9 mouse cellular contexts compared by ENCODE assay signal in the genomic region with DNA sequence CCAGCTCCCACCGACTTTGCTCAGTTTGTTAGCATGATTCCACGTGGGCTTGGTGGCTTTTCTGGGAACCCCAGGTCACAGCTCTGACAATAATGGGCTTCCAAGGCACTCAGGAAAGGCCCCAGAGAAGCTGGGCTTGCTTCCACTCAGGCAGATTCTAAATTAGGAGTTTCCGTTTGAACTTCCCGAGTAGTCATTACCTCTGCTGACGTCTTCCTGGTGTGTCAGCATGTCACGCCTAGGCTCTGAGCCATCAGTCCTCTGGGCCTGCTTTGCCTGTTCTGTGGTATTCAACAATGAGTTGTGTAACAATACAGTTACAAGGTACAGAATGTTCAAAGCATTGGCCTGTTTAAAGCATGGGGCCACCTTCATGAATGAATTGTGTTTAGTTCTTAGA. TPM values are rescaled to one million over a fixed set of nuclear protein-coding genes. Genes with fewer than 3 reads are reported as not detected.
DNase-seq lines count a peak whose midpoint lies in the region; ATAC-seq and TF ChIP-seq lines count a peak whose summit lies in the region.
"Had no signal": no experiment of that assay in that cellular context is flagged by ENCODE, and none has a peak within 500 bp of the region (broad histone marks: within the 10 kb centered on the region; RNA-seq: fewer than 3 reads in every experiment).

No protein-coding gene starts in this region.

- no peak for TF ChIP-seq CTCF in liver, adult 2 months (IDR thresholded peaks at IDR 0.05; ENCODE audit: low read depth, low read length)
- TF ChIP-seq CTCF in thymus, adult 2 months (IDR thresholded peaks at IDR 0.05; ENCODE audit: borderline replicate concordance, control insufficient read depth, extremely low read depth, insufficient read depth, low read length, poor library complexity): no peak

- H3K27ac ChIP-seq in liver, adult 2 months (replicated peaks; ENCODE audit: insufficient read depth, low read depth, low read length): peak overlapping the region; percentile 60
- no peak overlapping the region for H3K27ac ChIP-seq in liver, embryonic 11.5 days (ENCODE audit: low read depth, low read length)
- H3K27ac ChIP-seq in embryonic facial prominence, embryonic 13.5 days: peak overlapping the region; percentile 83; the same call in 1 of the 2 replicates
- H3K27ac ChIP-seq in thymus, adult 2 months (ENCODE audit: control insufficient read depth, insufficient read depth, low read length): no peak overlapping the region
- H3K27ac ChIP-seq: neural tube, embryonic 13.5 days had no signal

- WGBS in liver, adult 2 months: 58% methylated on average over 6 of the region's 6 CpGs
- WGBS in liver, embryonic 11.5 days: 66% methylated on average over 6 of the region's 6 CpGs
- WGBS in embryonic facial prominence, embryonic 13.5 days: 66% methylated on average over 6 of the region's 6 CpGs
- 73% methylated on average over 6 of the region's 6 CpGs for WGBS in thymus, adult 2 months

- H3K27me3 ChIP-seq in liver, adult 2 months (ENCODE audit: control insufficient read depth, insufficient read depth, low read length): peaks cover 4% of the 10 kb centered on the region; the same call in 1 of the 2 replicates
- H3K27me3 ChIP-seq in liver, embryonic 11.5 days (replicated peaks; ENCODE audit: control insufficient read depth, insufficient read depth, low read length): peaks cover 40% of the 10 kb centered on the region
- peaks cover 35% of the 10 kb centered on the region for H3K27me3 ChIP-seq in embryonic facial prominence, embryonic 13.5 days
- H3K27me3 ChIP-seq in thymus, adult 2 months (ENCODE audit: control insufficient read depth, insufficient read depth, low read length): peaks cover 2% of the 10 kb centered on the region; the same call in 1 of the 2 replicates

- no peak overlapping the region for H3K4me3 ChIP-seq in liver, adult 2 months (ENCODE audit: insufficient read depth, low read depth, low read length)
- no peak overlapping the region for H3K4me3 ChIP-seq in liver, embryonic 11.5 days (ENCODE audit: low read depth, low read length)
- 0 out of 2 replicates have a peak overlapping the region, but pooled peaks have one; percentile 6 for H3K4me3 ChIP-seq in embryonic facial prominence, embryonic 13.5 days
- no peak overlapping the region for H3K4me3 ChIP-seq in thymus, adult 2 months (ENCODE audit: control insufficient read depth, insufficient read depth, low read length)
- H3K4me3 ChIP-seq: neural tube, embryonic 13.5 days had no signal

- H3K36me3 ChIP-seq in liver, adult 2 months (ENCODE audit: control insufficient read depth, insufficient read depth, low read length): no peaks in the 10 kb centered on the region
- no peaks in the 10 kb centered on the region for H3K36me3 ChIP-seq in liver, embryonic 11.5 days (ENCODE audit: control insufficient read depth, insufficient read depth, low read length)
- peaks cover 41% of the 10 kb centered on the region for H3K36me3 ChIP-seq in embryonic facial prominence, embryonic 13.5 days
- H3K36me3 ChIP-seq in thymus, adult 2 months (ENCODE audit: control insufficient read depth, insufficient read depth, low read length): no peaks in the 10 kb centered on the region
- H3K36me3 ChIP-seq: neural tube, embryonic 13.5 days had no signal

- H3K9ac ChIP-seq in liver, adult 2 months (ENCODE audit: low read depth, low read length): no peak overlapping the region
- H3K9ac ChIP-seq in liver, embryonic 11.5 days (ENCODE audit: low read depth, low read length): no peak overlapping the region
- no peak overlapping the region for H3K9ac ChIP-seq in embryonic facial prominence, embryonic 13.5 days
- H3K9ac ChIP-seq: neural tube, embryonic 13.5 days had no signal

- DNase-seq in liver, adult 2 months (ENCODE audit: extremely low read depth, low read depth, low spot score): no peak
- DNase-seq in liver, embryonic 11.5 days (ENCODE audit: low spot score): no peak
- peak; percentile 71 for DNase-seq in kidney, adult 11 months
- DNase-seq in lung, postnatal 14 days: peak; percentile 82
- no peak for DNase-seq in thymus, adult 2 months
- no peak for DNase-seq in thymus, postnatal 36 days

- H3K9me3 ChIP-seq in liver, embryonic 11.5 days (ENCODE audit: control insufficient read depth, low read length): no peaks in the 10 kb centered on the region
- H3K9me3 ChIP-seq in embryonic facial prominence, embryonic 13.5 days: no peaks in the 10 kb centered on the region
- H3K9me3 ChIP-seq: neural tube, embryonic 13.5 days had no signal

- H3K79me2 ChIP-seq in liver, adult 2 months (ENCODE audit: control insufficient read depth, insufficient read depth, low read length): no peaks in the 10 kb centered on the region

- TF ChIP-seq POLR2A in liver, adult 2 months (IDR thresholded peaks at IDR 0.05; ENCODE audit: extremely low read depth, insufficient read depth, low read length): no peak
- TF ChIP-seq POLR2A in thymus, adult 2 months (IDR thresholded peaks at IDR 0.05; ENCODE audit: control insufficient read depth, extremely low read depth, insufficient read depth, low read length, poor library complexity): no peak

- no peak overlapping the region for H3K4me2 ChIP-seq in liver, embryonic 11.5 days
- peak overlapping the region; percentile 78 for H3K4me2 ChIP-seq in embryonic facial prominence, embryonic 13.5 days
- H3K4me2 ChIP-seq: neural tube, embryonic 13.5 days had no signal

- ATAC-seq in liver, embryonic 11.5 days (replicated peaks; ENCODE audit: low FRiP score): no peak
- no peak for ATAC-seq in embryonic facial prominence, embryonic 13.5 days (ENCODE audit: insufficient number of reproducible peaks, insufficient read depth, low FRiP score, low TSS enrichment, low read depth)
- no peak for ATAC-seq in megakaryocyte, adult 5-6 weeks (ENCODE audit: poor library complexity, severe bottlenecking)

- no peaks in the 10 kb centered on the region for H3K4me1 ChIP-seq in liver, adult 2 months (ENCODE audit: control insufficient read depth, insufficient read depth, low read length)
- 0 out of 2 replicates have a peak, but pooled peaks cover 2% of the 10 kb centered on the region for H3K4me1 ChIP-seq in liver, embryonic 11.5 days (replicated peaks; ENCODE audit: control insufficient read depth, insufficient read depth, low read length)
- peaks cover 67% of the 10 kb centered on the region for H3K4me1 ChIP-seq in embryonic facial prominence, embryonic 13.5 days
- no peaks in the 10 kb centered on the region for H3K4me1 ChIP-seq in thymus, adult 2 months (replicated peaks; ENCODE audit: control insufficient read depth, insufficient read depth, low read length)

RNA-seq across cellular contexts. Expression of a gene that starts 7.4 kb away (rescaled TPM):
- total RNA-seq in liver, adult 2 months (2014; rRNA removed): 1.8 TPM in 2 replicates
- polyA plus RNA-seq in liver, adult 2 months (2012; rRNA removed): 2.0 and 3.3 TPM in 2 replicates
- polyA plus RNA-seq in liver, embryonic 11.5 days (2014; fragmentation: Nextera tagmentation; extraction: Ambion mirVana): 74.0 and 80.1 TPM in 2 replicates
- 127 and 138 TPM in 2 replicates for polyA plus RNA-seq in embryonic facial prominence, embryonic 13.5 days (2015; fragmentation: Nextera tagmentation; extraction: Ambion mirVana)
- 24.2 and 27.3 TPM in 2 replicates for polyA plus RNA-seq in thymus, adult 2 months (2012; rRNA removed)
- total RNA-seq in megakaryocyte, adult 5-6 weeks (2015): 0.45 and 2.0 TPM in 2 replicates
- total RNA-seq in megakaryocyte, adult 5-6 weeks (2017): 0.20 TPM in 1 of 2 replicates, not detected in the other

Comparison
In these comparisons a context has a peak if more than half of its experiments do, and no peak if none do; other contexts are left out.
1. H3K27ac ChIP-seq: peak in liver, adult 2 months (single experiment) and embryonic facial prominence, embryonic 13.5 days (single experiment); none in liver, embryonic 11.5 days (single experiment) and thymus, adult 2 months (single experiment).
2. DNase-seq: peak in kidney, adult 11 months (single experiment) and lung, postnatal 14 days (single experiment); none in liver, adult 2 months (single experiment), liver, embryonic 11.5 days (single experiment), thymus, adult 2 months (single experiment) and thymus, postnatal 36 days (0 of 2).